Mouse (Mus musculus) olfactory bulb, adult 2 months (tissue): ENCODE measurements around the gene Phb.

Experiments
- CTCF ChIP-seq: fragments of 200-500 bp; IDR thresholded peaks from 2 replicates; pipeline ENCODE4 v1.5.1; 2012; ENCODE audit warnings: low read depth, mild to moderate bottlenecking, low read length, moderate library complexity; ENCODE audit not compliant: insufficient read depth
- POLR2A ChIP-seq: fragments of 200-500 bp; IDR thresholded peaks from 2 replicates; pipeline ENCODE4 v1.6.1; 2012; ENCODE audit warnings: mild to moderate bottlenecking, low read depth, low read length, moderate library complexity; ENCODE audit not compliant: insufficient read depth

DNA sequence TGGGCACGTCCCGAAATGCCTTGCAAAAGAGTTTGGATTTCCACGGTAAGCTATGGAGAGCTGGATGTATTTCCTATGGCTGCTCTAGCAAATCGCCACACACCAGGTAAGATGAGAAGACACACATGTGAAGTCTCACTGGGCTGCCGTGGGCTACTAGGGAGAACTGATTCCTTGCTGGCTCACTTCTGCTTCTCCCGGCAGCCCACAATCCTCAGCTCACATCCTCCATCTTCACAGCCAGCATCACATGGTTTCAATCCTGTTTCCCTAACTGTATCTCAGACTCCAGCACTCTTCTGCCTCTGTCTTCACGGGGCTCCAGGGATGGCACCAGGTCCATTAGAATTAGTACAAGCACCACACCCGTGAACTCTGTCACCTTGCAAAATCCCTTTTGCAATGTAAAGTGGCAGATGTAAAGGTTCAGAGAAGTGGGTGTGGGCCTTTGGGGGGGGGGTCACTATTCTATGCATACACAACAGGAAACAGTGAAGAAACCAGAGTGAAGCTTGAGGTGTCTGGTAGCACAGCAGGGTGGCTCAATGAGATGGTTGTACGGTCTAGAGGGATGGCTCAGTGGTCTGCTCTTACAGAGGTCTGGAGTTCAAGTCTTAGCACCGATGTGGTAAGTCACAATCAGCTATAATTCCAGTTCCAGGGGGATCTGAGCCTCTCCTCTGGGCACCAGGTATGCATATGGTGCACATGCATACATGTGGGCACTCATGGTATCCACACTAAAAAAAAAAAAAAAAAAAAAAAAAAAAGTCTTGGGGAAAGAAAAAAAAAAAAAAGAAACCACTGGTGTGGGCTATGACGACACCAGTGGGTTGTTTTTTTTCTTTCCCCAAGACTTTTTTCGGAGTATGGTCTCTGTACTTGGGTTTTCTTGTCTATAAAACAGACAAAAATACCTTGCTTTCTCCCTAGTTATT lies 37.5 kb downstream of the Phb start:
- no peak for TF ChIP-seq POLR2A
- no peak for TF ChIP-seq CTCF
